Mouse (Mus musculus) liver, adult 2 months (tissue): ENCODE measurements around the gene Rragc.

Source experiments
- CTCF ChIP-seq: fragments of 200-500 bp; IDR thresholded peaks from 2 replicates; pipeline ENCODE4 v1.5.1; 2011; ENCODE audit warnings: low read depth, low read length, control low read depth
- POLR2A ChIP-seq: fragments of 200-500 bp; IDR thresholded peaks from 2 replicates; pipeline ENCODE4 v1.6.1; 2011; ENCODE audit warnings: low read length, control low read depth; ENCODE audit not compliant: insufficient read depth; ENCODE audit errors: extremely low read depth

DNA sequence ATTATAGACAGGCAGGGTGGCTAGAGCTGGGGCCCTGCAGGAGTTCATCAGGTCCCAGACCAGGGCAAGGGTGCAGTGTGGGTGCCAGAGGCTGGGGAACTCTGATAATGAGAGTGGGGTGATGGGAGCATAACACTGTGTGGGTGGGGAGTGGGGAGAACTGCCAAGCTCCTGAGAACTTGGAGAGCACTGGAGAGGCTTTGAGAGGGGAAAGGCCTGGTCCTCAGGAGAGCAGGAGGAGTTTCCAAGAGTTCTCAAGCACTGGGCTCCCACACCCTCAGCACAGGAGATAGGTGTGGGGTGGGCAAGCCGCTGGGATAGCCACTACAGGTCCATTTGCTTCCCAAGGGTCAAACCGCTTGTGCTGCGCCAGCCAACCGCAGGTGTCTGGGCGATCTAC lies 23.5 kb upstream of the Rragc start:
- no peak for TF ChIP-seq POLR2A
- no peak for TF ChIP-seq CTCF
